Mouse (Mus musculus) right cerebral cortex, postnatal 10 days (tissue): ENCODE measurements around the gene Tmem229b.
A peak's percentile ranks its signal among the peaks of the same experiment; 100 is the strongest.
"Not testable (repeated sequence)": the region's sequence is repeated elsewhere in the genome, so short reads cannot be mapped to it uniquely, and the experiment has no call there.

Source experiments
- DNase-seq, 2 experiments: peaks; one replicate each; pipeline ENCODE4 v3.0.0; 2021; ENCODE audit warnings: low spot score in 2 of 2

Tmem229b gene

DNA sequence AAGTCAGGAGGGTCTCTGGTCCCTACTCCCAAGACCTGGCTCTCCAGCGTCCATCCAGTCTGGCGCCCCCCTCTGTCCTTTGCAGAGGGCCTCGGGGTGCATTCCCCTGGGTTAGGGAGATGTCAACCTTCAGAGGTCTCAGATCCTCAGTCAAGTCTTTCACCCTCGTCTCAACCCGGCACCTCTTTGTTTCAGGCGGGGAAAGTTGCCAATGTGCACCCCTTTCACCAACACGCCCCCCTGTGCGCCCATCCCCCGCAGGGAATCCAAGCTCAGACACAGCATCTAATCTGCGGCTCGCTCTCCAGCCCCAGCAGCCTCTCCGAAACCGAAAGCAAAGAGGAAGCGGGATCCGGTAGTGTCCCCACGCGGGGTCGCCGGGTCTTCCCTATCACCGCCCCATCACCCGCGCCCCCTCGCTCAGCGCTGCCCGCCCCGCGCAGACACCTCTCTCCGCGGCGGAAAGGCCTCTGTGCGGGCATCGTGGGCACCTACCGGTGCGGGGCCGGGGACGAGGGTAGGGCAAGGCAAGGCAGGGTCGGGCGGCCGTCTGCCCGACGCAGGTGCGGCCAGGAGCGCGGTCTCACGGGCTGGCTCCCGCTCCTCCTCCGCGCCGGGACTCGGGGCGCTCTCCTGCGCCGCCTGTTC lies 825 bp downstream of the Tmem229b start:
- peak; percentile 74 to 76 for DNase-seq

DNA sequence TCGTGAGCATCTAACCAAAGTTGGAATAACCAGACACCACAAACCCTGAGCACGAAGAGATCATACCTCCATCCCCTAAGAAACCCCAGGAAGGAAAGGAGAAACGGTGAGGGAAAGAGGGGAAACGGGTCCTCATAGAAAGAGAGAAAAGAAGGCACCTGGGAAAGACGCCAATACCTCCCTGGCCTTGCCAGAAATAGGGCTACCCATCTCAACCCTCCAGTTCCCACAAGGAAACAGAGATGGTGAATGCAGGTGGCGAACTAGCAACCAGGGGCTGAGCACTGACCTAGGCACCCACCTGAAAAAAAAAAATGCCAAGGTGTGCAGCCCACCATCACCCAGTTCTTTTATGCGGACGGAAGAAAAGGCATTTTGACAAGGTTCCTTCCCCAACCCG lies 1.4 kb downstream of the Tmem229b start:
- DNase-seq, result no peak

DNA sequence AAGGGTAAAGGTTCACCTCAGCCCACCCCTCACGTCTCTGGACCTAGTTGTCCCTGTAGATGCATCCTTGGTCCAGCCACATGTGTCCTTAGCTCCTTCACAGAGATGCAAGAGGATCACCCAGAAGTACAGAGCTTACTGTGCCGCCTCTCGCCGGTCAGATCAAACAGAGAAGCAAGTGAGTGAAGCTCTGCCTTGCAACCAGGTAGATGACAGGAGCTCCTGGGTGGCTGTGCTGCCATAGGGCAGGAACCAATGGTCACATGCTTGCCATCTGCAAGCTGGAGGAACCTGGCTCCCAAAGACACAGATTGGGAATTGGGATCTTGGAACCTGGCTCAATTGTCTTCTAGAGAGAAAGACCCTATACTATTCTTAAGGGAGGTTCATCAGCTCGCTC lies 2.0 kb downstream of the Tmem229b start:
- no peak for DNase-seq

DNA sequence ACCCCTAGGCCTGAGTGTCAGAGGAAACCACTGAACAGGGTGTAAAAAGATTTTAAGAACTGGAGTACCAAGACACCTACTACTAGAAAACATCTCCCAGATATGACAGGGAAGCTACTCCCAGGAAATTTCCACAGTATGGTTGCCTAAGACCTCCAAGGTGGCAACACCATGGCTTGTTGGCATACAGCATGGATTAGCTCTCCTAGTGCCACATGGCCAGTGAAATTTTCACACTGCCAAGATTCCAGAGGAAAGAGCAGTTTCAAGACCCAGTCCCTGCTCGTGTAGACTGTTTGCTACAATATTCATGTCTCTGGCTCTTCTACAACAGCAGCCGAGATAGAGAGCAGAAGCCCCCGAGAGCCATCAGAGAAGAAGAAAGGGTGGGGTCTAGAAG lies 4.4 kb downstream of the Tmem229b start:
- no peak for DNase-seq

DNA sequence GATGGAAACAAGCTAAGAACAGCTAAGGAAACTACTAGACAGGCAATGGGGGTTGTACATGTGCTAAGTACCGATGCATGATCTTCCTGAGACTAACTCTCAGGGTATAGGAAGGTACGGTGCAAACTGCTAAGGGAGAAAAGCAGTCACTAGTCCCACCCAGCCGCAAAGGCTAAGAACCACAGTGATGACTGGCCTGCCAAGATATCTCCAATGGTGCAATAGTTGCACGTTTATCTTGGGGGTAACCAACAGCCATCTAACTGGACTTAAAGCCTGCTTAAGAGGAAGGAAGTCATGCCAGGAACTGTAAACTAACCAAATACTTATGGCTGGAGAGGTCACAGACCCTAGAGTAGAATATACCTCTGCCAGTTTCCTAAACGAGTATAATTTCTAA lies 5.0 kb downstream of the Tmem229b start:
- DNase-seq, result no peak

DNA sequence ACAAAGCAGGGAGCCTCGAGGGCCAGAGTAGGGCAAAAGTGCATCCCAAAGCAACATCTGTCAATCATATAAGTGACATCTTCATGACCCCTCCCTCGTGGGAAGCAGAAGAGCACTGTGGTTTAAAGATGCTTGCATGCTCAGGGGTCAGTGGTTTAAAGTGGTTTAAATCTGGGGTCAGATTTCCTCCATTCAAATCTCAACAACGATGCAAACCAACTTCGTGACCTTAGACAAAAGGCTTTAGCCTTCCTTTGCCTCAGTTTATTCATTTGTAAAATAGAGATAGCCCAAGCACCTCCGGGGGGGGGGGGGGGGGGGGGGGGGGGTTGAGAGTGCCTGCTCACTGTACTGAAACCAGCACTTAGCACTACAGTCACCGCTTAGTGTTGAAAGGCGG lies 10.7 kb downstream of the Tmem229b start:
- DNase-seq, result no peak

DNA sequence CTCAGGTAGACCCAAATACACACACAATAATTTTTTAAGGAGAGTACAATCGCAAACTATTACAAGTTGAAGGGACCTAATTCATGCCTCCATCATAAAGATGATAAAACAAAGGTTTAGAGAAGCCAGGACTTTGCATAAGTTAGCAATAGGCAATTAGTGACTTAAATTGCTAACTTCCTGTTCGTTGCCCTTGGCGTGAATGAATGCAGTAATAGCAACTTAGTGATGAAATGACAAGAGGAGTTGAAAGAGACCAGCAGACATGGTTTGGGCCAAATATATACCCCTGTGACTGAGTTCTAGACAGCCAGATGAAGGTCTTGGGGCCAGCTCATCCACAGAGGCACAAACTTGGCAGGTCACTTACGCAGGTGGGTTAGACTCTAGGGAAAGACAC lies 11.2 kb downstream of the Tmem229b start:
- no peak for DNase-seq

DNA sequence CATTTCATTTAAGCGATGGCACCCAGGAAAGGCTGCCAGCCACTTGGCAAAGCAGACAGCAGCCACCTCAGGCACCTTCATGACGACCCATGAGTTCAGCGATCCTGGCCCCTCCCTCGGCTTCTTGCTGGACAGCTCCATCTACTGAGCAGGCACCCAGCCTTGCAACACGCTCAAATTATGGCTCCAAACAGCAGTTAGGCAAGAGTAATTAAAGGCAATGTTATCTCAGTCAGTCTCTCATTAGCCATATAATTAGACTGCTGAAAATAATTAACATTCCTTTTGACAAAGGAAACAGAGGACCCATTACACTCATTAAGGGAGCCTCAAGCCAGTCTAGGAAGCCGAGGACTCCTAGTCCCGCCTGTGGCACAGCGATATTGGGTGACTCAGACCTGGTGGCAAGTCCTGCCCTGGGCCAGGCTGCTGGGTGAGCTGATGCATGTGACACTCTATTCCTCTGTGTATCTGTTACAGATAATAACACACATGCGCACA lies 19.8 kb downstream of the Tmem229b start:
- DNase-seq, result peak in 1 of 2 experiments; percentile 35

DNA sequence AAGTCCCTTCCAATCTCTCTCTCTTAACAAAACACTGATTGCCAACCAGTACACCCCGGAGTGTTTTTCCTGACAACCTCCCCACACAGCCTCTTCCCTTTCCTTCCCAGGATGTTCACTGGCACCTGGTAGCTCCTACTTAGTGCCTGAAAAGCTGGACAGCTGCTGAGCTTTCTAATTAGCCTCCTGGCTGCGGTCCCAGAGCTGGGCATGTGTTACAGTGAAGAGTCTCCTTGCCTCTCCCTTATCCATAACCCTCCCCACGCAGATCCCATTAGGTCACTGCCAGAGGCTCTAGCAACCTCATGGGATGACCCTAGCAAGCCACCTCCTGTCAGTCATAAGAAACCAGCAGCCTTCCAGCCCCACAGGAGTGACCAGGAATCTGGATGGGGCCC lies 23.4 kb downstream of the Tmem229b start:
- peak; percentile 77 to 82 for DNase-seq

DNA sequence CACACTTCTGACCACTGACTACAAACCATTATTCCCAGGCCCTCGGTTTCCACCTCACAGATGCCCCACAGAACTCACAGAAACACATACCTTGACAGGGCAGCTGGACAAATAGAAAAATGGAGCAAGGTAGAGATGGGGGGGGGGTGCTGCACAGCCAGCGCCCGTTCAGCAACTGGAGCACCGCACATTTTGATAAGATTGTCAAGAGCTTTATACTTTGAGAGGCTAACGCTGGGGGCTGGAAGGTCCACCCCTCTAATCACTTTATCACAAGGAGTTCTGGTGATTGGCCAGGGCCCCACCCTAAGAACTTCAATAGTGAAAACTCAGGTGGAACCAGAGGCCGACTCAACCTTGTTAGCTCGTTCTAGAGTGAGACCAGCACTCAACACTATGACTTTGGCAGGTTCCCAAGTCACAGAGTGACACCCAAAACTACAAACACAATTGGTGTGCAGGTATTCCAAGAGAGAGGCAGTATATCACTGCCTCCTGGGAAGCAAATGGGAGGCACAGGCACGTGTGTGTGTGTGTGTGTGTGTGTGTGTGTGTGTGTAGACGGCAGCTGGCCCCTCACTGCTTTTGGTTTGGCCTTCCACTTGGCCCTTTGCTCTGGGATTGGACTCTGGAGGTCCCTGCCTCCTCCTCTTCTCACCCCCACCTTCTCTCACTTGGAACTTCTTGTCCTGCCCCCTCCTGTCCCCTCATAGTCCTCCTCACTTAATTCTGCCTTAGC lies 24.0 kb downstream of the Tmem229b start:
- DNase-seq, result no peak

DNA sequence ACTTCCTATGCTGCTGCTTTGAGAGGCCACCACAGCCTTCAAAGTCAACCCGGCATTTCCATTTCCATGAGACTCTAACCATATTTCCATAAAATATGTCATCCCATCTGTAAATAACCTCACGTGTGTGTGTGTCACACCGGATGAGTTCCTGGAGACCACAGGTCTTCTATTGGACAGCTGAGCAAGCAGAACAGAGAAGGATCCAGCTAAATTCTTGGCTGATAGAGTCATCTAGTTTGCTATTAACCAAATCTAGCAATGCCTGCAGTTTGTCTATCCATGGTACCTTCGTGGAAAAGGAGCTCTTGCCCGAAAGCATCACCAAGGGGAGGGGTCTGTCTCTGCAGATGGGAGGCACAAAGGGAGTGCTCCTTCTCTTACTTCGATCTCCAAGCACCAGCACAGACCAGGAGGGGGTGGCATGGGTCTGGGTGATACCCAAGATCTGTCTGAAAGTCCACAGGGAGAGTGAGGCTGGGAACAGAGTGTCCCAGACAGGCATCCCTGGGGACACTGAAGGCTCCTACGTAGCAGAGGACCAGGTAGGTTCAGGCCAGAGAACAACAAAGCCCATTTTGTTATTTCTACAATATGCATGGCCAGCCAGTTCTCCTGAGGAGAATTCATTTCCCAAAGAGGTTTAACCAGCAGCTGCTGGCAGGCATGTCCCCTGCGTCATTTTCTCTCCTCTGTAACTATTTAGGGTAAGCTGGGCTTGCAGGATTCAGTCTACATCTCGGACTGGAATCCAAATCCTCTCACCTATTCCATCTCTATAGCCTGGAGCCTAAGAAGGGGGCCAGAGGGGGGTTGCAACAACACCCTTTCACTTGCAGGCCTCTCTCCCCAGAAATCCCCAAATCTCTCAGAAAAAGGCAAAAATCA lies 25.2 kb downstream of the Tmem229b start:
- peak in 1 of 2 experiments; percentile 40 for DNase-seq

DNA sequence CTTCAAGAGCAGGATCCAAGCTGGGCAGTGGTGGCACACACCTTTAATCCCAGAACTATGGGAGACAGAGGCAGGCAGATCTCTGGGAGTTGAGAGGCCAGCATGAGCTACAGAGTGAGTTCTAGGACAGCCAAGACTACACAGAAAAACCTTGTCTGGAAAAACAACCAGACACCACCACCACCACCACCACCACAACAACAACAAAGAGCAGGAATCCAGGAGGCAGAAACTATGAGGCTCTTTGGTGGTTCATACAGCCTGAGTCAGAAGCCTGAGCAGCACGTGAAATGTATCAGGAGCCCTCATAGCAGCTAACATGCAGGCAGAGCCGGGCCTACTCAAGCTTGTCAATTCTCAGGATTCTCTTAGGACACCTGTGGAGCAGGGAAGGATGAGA lies 26.3 kb downstream of the Tmem229b start:
- DNase-seq, result no peak

DNA sequence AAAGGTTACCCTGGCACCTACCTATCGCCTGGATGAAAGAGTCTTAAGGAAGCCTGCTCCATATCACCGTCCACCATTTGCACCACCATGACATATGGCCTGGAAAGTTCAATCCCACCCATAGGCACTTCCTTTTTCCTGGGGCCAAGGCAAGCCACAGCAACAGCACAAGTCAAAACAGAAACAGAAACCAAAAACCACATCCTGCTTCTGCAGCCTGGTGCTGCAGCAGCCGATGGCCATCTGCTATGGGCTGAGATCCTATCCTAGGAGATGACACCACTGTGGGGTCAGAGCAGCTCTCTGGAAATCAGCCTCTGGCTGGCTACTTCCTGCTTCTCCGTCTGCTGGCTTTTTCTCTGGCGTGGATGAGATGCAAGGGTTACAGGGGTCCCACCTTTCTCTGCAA lies 26.7 kb downstream of the Tmem229b start:
- peak; percentile 38 to 51 for DNase-seq

DNA sequence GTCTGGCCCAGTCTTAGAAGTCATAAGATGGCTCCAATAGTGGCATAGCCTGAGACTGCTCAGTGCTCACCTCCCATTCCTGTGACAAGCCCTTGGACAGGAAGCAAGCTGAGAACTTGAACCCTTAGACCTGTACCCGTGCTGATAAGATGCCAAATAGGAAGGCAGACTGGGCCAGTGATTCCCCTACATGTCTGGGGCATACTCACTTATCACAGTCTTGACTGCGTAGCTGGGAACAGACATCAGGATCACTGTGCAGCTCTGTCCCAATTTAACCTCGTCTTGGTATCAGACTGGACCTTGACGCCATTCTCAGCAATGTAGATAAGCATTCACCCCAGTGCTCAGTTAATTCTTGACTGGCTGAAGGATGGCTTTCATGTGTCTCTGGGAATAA lies 29.9 kb downstream of the Tmem229b start:
- DNase-seq, result no peak

DNA sequence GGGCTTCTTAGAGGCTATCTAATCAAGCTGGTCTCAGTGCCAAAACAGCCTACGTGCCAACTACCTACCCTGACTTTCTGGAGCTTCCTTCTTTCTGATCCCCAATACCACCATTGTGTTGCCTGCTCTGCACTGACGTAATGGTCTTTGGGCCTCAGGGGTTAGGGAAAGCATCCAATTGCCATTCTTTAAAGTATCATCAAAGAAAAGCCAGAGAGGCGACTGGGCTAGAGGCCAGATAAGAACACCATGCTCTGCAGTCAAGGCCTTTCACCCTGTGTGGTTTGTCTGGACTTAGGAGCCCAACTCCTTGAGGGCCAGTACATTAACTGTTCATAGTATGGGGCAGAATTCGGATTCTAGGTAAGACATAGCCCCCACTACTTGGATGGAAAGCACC lies 30.3 kb downstream of the Tmem229b start:
- DNase-seq, result no peak

DNA sequence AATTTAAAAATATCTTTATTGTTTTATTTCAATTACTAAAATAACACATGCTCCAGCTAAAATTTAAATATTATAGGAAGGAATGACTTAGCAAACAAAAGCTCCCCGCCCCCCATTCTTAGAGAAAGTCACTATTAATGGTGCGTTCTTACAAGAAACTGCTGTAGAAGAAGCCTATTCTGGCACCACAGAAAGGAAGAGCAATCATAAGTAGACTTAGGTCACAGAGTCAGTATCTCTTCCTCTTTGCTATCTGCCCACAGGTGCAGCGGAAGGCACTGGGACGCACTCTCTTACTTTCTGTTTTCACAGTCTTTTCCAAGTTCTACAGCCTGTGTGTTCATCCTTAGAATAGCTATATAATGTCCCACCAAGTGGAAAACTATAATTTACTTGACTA lies 31.6 kb downstream of the Tmem229b start:
- no peak for DNase-seq

DNA sequence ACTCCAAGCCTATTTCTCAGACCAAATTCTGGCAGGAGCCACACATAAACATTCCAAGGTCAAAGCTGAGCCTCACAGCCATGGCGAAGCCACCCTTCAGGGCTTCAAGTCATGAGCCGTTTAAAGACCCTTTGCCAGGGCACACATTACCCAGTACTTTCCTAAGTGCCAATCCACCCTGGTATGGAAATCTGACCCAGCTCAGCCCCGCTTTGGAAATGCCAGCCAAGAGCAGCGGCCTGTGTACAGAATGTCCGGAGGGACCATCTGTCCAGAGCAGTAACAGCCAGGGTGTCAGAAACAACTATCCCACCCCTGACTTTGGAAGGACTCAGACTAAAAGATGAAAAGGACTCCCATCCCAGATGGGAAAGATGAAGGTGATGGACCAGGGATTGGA lies 32.7 kb downstream of the Tmem229b start:
- DNase-seq, result no peak

DNA sequence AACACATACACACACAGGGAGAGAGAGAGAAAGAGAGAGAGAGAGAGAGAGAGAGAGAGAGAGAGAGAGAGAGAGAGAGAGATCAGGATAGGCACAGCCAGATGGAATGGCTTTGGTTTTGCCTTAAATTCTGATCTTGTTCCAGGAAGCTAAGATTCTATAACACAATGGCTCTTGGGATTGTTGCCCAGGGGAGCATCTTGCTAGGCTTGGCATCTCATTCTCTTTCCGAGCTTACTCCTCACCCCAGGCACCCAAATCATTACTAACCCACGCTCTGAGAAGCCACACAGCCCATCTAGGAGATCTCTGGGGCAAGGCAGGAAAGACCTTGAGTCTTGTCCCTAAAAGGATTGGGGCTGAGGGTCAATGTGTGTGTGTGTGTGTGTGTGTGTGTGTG lies 33.6 kb downstream of the Tmem229b start:
- no peak for DNase-seq

DNA sequence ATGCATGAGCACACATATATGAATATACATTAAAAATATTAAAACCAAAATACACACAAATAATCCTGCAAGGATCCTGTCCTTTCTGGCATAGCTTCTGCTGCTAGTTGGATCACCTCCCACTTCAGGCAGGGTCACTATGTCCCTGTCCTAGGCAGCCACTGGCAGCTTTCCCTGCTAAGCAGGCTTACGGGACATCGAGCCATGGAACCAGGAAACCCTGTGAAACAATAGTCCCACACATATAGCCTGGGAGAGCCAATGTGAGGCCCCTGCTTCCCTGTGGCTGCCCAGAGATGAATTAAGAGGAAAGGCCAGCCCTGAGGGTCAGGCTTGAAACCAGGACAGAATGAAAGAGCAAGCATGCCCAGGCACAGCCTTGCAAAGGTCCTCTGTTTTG lies 35.8 kb downstream of the Tmem229b start:
- DNase-seq, result no peak

DNA sequence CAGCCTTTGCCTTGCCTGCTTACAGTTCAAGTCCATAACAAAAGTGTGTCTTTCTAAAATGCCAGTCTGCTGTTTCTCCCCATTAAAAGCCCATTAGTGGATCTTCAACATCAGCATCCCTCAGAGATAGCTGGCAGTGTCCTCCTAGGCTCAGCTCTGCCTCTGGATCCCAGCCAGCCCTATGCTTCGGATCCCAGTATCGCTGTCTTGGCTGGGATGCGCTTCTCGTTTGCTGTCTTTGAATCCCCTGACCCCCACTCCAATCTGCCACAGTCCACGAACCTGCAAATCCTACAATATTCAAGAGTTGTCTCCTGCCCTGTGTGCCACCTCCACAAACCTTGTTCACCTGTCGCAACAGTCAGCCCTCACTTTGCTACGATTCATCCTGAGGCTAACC lies 36.7 kb downstream of the Tmem229b start:
- DNase-seq, result no peak

DNA sequence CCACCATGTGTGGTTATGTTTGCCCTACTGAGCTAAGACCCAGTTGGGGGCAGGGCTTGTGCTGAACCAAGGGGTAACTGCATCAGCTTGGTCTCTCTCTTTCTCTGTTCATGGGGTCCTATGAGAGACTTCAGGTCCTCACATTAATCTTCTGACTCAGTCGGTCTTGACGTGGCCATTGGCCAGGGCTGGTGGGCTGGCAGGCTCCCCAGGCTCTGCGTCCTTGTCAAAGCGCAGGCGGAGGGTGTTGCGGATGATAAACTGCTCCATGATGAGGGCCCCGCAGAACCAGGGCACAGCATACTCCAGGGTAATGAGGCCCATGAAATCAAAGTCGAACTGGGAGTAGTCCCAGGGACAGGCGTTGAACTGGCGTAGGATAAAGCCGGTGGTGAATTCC lies 42.9 kb downstream of the Tmem229b start:
- DNase-seq, result not testable (repeated sequence)

DNA sequence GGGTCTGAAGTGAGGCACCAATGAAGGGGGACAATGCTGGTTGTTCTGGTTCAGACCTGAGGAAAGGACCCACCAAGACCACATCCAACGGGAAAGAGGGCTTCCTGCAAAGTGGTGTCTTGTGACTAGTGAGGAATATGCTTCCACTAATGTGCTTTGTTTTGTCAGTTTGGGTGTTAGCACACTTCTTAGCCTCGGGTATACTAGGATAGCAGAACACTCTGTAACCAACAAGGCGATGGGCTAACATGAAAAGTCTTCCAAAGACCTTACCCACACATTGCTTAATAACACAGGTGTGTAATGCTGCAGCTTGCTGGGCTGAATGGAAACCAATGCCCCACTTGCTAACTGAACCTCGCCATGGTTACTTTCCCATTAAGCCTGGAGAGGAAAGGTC lies 51.0 kb downstream of the Tmem229b start:
- DNase-seq, result no peak
